Mouse (Mus musculus): Measurements from ENCODE around the gene AI837181. TPM values are rescaled to one million over a fixed set of nuclear protein-coding genes. Genes with fewer than 3 reads are reported as not detected.
"Not testable (repeated sequence)": the region's sequence is repeated elsewhere in the genome, so short reads cannot be mapped to it uniquely, and the experiment has no call there.

The AI837181 gene
- polyA plus RNA-seq, 1 experiment: 76.3 TPM

GRCm38 (mm10) chr19:5405924-5406323 lies 19.0 kb upstream of the AI837181 start:
- peak overlapping the region; percentile 43 for H3K4me3 ChIP-seq (ENCODE audit: low read depth, low read length)
- H3K4me1 ChIP-seq (ENCODE audit: control insufficient read depth, insufficient read depth, insufficient read length, low read length): peaks cover 6% of the 10 kb centered on the region; the same call in 1 of the 2 replicates
- TF ChIP-seq POLR2A (IDR thresholded peaks at IDR 0.05; ENCODE audit: low read depth, low read length): no peak
- no peak for TF ChIP-seq CTCF (IDR thresholded peaks at IDR 0.05; ENCODE audit: extremely low read depth, insufficient read length, insufficient replicate concordance, low read depth, low read length)
- no peaks in the 10 kb centered on the region for H3K27me3 ChIP-seq (ENCODE audit: control insufficient read depth, insufficient read depth, low read length)
- WGBS: 8% methylated on average over 7 of the region's 7 CpGs
- peak overlapping the region; percentile 39 for H3K27ac ChIP-seq (ENCODE audit: insufficient read depth, low read depth, low read length)
- H3K36me3 ChIP-seq (ENCODE audit: control insufficient read depth, insufficient read depth, low read length): no peaks in the 10 kb centered on the region

DNA sequence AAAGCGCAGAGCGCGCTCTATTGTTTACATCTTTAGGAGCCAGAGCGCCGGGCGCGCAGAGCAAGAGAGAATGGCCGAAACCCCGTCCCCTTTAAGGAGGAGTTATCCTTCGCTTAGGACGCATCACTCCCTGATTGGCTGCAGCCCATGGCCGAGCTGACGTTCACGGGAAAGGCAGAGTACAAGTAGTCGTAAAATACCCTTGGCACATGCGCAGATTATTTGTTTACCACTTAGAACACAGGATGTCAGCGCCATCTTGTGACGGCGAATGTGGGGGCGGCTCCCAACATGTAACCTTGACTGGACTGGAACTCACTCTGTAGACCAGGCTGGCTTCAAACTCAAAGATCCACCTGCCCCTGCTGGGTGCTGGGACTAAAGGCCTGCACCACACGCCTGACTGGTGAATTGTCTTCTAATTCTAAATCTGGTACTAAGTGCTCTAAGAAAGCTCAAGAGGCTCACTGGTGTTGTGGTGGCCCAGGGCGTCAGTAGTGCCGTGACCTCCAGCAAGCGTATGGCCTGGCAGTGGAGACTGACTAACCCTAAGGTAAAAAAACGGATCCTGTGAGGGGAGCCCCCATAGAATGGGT lies 18.3 kb upstream of the AI837181 start:
- H3K4me3 ChIP-seq (ENCODE audit: low read depth, low read length): peak overlapping the region; percentile 66
- H3K4me1 ChIP-seq (ENCODE audit: control insufficient read depth, insufficient read depth, insufficient read length, low read length); H3K36me3 ChIP-seq (ENCODE audit: control insufficient read depth, insufficient read depth, low read length); H3K27me3 ChIP-seq (ENCODE audit: control insufficient read depth, insufficient read depth, low read length): not testable (repeated sequence)
- 3% methylated on average over 25 of the region's 25 CpGs for WGBS
- H3K27ac ChIP-seq (ENCODE audit: insufficient read depth, low read depth, low read length): peak overlapping the region; percentile 97

- H3K4me3 ChIP-seq (ENCODE audit: low read depth, low read length): peak overlapping the region; percentile 66
- H3K27me3 ChIP-seq (ENCODE audit: control insufficient read depth, insufficient read depth, low read length): no peaks in the 10 kb centered on the region
- H3K36me3 ChIP-seq (ENCODE audit: control insufficient read depth, insufficient read depth, low read length): no peaks in the 10 kb centered on the region
- peak overlapping the region; percentile 97 for H3K27ac ChIP-seq (ENCODE audit: insufficient read depth, low read depth, low read length)
- TF ChIP-seq POLR2A (IDR thresholded peaks at IDR 0.05; ENCODE audit: low read depth, low read length) (no peak), CTCF (IDR thresholded peaks at IDR 0.05; ENCODE audit: extremely low read depth, insufficient read length, insufficient replicate concordance, low read depth, low read length) (peak; percentile 71; the same call in 1 of the 2 replicates)
- 4% methylated on average over 7 of the region's 7 CpGs for WGBS
- peaks cover 6% of the 10 kb centered on the region; the same call in 1 of the 2 replicates for H3K4me1 ChIP-seq (ENCODE audit: control insufficient read depth, insufficient read depth, insufficient read length, low read length)
These were observed 17.8 kb upstream of the AI837181 start for GRCm38 (mm10) chr19:5407133-5407532.

DNA sequence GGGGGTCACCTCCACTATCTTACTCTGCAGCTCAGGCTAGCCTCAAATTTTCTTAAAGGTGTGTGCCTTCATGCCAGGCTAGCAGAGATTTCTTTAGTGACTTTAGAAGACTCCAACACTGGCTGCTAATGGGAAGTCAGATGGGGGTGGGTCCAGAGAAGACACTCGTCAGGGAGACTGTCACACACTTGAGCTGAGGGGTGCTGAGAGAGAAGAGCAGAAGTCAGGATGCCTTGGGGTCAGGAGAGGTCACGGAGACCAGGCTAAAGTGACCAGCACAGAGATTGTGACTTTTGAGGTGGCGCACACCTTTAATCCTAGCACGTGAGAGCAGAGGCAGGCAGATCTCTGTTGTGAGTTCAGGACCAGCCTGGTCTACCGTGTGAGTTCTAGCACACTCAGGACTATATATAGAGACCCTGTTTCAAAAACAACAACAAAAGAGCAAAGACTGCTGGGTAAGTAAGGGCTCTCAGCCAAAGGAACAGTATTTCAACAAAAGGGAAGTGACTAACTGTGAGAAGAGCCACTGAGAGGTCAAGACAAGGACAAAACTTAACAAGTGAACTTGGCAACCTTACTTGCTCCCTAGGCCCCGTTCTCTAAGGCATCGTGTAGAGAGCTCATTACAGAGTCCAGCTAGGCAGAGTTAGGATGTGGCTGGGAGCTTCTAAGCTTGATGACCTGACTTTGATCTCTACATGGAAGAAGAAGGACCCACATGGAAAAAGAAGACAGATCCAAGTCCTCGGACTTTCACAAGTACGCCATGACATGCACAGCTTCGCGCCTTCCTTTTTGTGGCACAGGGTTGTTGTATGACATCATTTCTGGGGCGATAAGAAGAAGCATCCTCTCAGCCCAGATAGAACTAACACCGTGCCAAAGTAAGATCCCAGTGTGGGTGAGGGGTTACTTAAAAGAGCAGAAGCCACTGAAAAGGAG lies 16.6 kb upstream of the AI837181 start:
- Histone ChIP-seq H3K4me3 (ENCODE audit: low read depth, low read length) (no peak overlapping the region), H3K36me3 (ENCODE audit: control insufficient read depth, insufficient read depth, low read length) (no peaks in the 10 kb centered on the region), H3K27me3 (ENCODE audit: control insufficient read depth, insufficient read depth, low read length) (no peaks in the 10 kb centered on the region), H3K27ac (ENCODE audit: insufficient read depth, low read depth, low read length) (peak overlapping the region; percentile 97), H3K4me1 (ENCODE audit: control insufficient read depth, insufficient read depth, insufficient read length, low read length) (peaks cover 6% of the 10 kb centered on the region; the same call in 1 of the 2 replicates)
- no peak for TF ChIP-seq CTCF (IDR thresholded peaks at IDR 0.05; ENCODE audit: extremely low read depth, insufficient read length, insufficient replicate concordance, low read depth, low read length)
- TF ChIP-seq POLR2A (IDR thresholded peaks at IDR 0.05; ENCODE audit: low read depth, low read length): no peak
- 76% methylated on average over 13 of the region's 13 CpGs for WGBS

DNA sequence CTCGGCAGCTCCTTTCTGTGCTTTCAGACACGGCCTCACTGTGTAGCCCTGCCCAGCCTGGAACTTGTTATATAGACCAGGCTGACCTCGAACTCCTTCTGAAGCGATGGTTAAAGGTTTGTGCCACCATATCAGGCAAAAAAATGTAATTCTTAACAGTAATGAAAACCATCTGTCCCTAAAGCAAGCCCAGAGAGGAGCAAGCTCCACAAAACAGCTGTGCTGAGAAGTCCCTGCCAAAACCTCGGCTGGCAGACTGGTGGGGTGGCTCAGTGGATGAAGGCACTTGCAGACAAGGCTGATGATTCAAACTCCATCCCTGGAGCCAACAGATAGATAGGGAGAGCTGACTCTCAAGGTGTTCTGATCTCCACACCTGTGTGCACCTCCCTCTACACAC lies 15.9 kb upstream of the AI837181 start:
- Histone ChIP-seq H3K27ac (ENCODE audit: insufficient read depth, low read depth, low read length) (peak overlapping the region; percentile 70), H3K27me3 (ENCODE audit: control insufficient read depth, insufficient read depth, low read length) (no peaks in the 10 kb centered on the region), H3K36me3 (ENCODE audit: control insufficient read depth, insufficient read depth, low read length) (no peaks in the 10 kb centered on the region), H3K4me1 (ENCODE audit: control insufficient read depth, insufficient read depth, insufficient read length, low read length) (peaks cover 6% of the 10 kb centered on the region; the same call in 1 of the 2 replicates), H3K4me3 (ENCODE audit: low read depth, low read length) (no peak overlapping the region)
- TF ChIP-seq POLR2A (IDR thresholded peaks at IDR 0.05; ENCODE audit: low read depth, low read length) (no peak), CTCF (IDR thresholded peaks at IDR 0.05; ENCODE audit: extremely low read depth, insufficient read length, insufficient replicate concordance, low read depth, low read length) (no peak)
- 75% methylated on average over 5 of the region's 5 CpGs for WGBS

DNA sequence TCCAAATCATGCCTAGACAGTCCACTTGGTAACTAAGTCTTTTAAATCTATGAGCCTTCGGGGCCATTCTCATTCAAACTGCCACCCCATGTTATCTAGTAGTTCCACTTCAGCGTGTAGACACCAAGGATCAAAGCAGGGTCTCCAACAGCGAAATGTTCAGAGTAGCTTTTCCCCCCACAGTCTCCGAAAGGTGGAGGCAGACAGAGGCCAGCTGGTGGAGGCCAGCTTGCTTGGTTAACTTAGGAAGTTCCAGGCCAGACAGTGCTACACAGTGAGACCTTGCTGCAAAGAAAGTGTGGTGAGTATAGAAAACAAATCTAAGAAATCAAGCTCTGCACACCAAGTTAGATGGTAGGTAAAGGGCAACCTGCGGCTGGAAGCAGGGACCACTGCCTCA lies 14.3 kb upstream of the AI837181 start:
- Histone ChIP-seq H3K4me1 (ENCODE audit: control insufficient read depth, insufficient read depth, insufficient read length, low read length) (peaks cover 8% of the 10 kb centered on the region), H3K27me3 (ENCODE audit: control insufficient read depth, insufficient read depth, low read length) (no peaks in the 10 kb centered on the region), H3K36me3 (ENCODE audit: control insufficient read depth, insufficient read depth, low read length) (peaks cover under 1% of the 10 kb centered on the region; the same call in 1 of the 2 replicates), H3K27ac (ENCODE audit: insufficient read depth, low read depth, low read length) (no peak overlapping the region), H3K4me3 (ENCODE audit: low read depth, low read length) (no peak overlapping the region)
- 95% methylated on average over 5 of the region's 5 CpGs for WGBS
- TF ChIP-seq POLR2A (IDR thresholded peaks at IDR 0.05; ENCODE audit: low read depth, low read length): no peak
- TF ChIP-seq CTCF (IDR thresholded peaks at IDR 0.05; ENCODE audit: extremely low read depth, insufficient read length, insufficient replicate concordance, low read depth, low read length): no peak

DNA sequence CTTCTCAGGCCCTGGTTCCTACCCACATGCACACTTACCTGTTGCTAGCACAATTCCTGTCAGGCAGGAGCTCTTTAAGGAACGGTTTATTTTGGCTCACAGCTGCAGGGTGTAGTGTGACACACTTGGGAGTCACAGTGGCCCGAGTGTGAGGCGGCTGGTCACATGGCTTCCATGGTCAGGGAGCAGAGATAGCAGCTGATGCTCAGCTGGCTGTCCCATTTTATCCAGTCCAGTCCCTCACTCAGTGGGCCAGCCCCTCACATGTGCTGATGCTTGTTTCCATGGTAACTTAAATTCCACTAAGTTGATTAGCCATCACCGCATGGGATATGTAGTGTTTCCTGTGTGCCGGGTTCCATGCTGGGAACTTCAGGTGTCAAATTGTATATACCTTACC lies 13.0 kb upstream of the AI837181 start:
- no peak overlapping the region for H3K4me3 ChIP-seq (ENCODE audit: low read depth, low read length)
- TF ChIP-seq POLR2A (IDR thresholded peaks at IDR 0.05; ENCODE audit: low read depth, low read length): no peak
- no peak overlapping the region for H3K27ac ChIP-seq (ENCODE audit: insufficient read depth, low read depth, low read length)
- no peaks in the 10 kb centered on the region for H3K27me3 ChIP-seq (ENCODE audit: control insufficient read depth, insufficient read depth, low read length)
- peaks cover 3% of the 10 kb centered on the region; the same call in 1 of the 2 replicates for H3K36me3 ChIP-seq (ENCODE audit: control insufficient read depth, insufficient read depth, low read length)
- H3K4me1 ChIP-seq (ENCODE audit: control insufficient read depth, insufficient read depth, insufficient read length, low read length): peaks cover 8% of the 10 kb centered on the region
- 66% methylated on average over 5 of the region's 5 CpGs for WGBS
